Mouse (Mus musculus) gastrocnemius, postnatal 10 days (tissue): ENCODE measurements at regions not wholly inside any gene's neighbourhood (a gene's known extent, or its start where the extent isn't known, plus 50 kb on each side); places are given as distances from the start of the nearest gene placed in this dataset.

Source experiments
- DNase-seq: peaks from one replicate; pipeline ENCODE4 v3.0.0; 2021; ENCODE audit warnings: mixed read lengths

DNA sequence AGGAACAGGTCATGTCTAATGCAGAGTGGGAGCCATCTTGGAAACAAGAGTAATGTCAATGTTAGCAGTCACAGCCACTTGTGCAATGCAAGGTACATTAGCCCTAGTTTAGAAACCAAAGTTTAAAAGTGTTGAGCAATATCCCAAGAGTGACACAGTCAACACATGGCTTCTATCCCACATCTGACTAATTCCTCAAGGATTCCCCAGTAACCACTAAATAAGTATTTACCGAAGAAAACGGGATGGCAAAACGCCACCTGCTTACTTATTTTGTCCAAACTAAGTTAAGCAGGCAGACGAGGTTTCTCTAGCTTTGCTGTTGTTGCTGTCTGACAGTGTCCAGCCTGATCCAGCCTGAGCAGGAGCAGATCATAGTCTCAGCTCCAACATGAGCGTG is 67.1 kb upstream of the Id4 start:
- no peak for DNase-seq

DNA sequence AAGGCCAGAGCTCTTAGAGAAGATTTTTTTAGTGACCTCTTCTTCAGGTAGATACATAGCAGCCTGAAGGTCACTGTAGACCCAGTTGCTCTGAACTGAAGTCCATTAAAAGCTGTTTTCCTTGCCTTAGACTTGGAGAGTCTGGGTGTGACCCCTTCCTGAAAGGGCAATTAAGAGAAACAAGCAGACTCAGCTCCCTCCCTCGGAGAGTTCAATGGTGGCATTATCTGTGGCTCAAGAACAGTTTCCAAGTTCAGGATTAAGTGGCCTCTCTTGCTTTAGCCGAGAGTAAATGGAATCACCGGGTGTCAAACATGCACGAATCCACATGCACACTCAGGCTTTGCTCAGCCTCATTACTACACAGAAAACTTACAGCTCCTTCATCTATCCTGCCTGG is 53.2 kb upstream of the Id4 start:
- no peak for DNase-seq
